Mouse (Mus musculus) E14TG2a.4 (cell line): ENCODE results near the gene Avil.

Experiments used
- CTCF ChIP-seq: conservative IDR thresholded peaks from 2 replicates; pipeline ENCODE4 v1.5.1; 2014; ENCODE audit warnings: low read length
- NANOG ChIP-seq: IDR thresholded peaks from 2 replicates; pipeline ENCODE4 v1.6.1; 2014; ENCODE audit warnings: borderline replicate concordance, low read length, mixed read lengths
- POU5F1 ChIP-seq: IDR thresholded peaks from 2 replicates; pipeline ENCODE4 v1.6.1; 2014; ENCODE audit warnings: low read length, borderline replicate concordance

- TF ChIP-seq CTCF (no peak), NANOG (no peak), POU5F1 (no peak)
These were observed 19.5 kb upstream of the Avil start for GRCm38 (mm10) chr10:126980933-126981530.
